14 mouse cellular contexts compared by ENCODE assay signal in the genomic region with DNA sequence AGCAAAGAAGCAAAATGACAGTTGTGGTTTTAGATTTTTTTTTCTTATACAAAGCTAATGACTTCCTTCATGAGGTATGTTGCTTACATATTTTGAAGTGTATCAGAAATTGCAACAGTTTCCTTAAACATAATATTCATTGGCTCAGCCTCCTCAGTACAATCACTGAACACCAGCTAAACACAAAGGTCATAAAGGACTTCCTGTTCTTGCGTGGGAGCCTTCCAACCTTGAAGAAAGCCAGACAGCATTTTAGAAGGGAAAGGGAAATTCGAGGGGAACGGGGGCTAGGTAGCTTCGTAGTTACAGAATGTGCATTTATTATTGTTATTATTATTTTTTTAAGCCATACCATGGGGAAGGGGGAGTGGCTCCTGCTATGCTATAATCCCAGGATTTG.
"Had no signal": no experiment of that assay in that cellular context is flagged by ENCODE, and none has a peak within 500 bp of the region (broad histone marks: within the 10 kb centered on the region; RNA-seq: fewer than 3 reads in every experiment).

No protein-coding gene starts in this region.

- ATAC-seq: liver, postnatal 0 days; midbrain, embryonic 13.5 days had no signal

- H3K27ac ChIP-seq: limb, embryonic 12.5 days; liver, embryonic 13.5 days; midbrain, embryonic 13.5 days; neural tube, embryonic 15.5 days had no signal

- H3K4me3 ChIP-seq: limb, embryonic 12.5 days; liver, embryonic 13.5 days; midbrain, embryonic 13.5 days; myocyte; neural tube, embryonic 15.5 days had no signal

- DNase-seq: kidney, adult 9 months; kidney, postnatal 14 days; layer of hippocampus, adult 9-11 months; liver; liver, embryonic 13.5 days; liver, postnatal 0 days; lung, postnatal 36 days; right cerebral cortex, adult 18-20 months; right cerebral cortex, postnatal 25 days; thymus, postnatal 36 days had no signal
